Mouse (Mus musculus) intestine, postnatal 0 days (tissue): ENCODE measurements around the gene Angptl8. TPM values are rescaled to one million over a fixed set of nuclear protein-coding genes. Genes with fewer than 3 reads are reported as not detected.
A peak's percentile ranks its signal among the peaks of the same experiment; 100 is the strongest.

Experiments used
- ATAC-seq: fragments of 200-750 bp; cut with Nextera tagmentation; 2 replicates; pipeline ENCODE4 v1.8.0; 2017; ENCODE audit warnings: mild to moderate bottlenecking, moderate TSS enrichment, moderate library complexity
- H3K27ac ChIP-seq: fragments of 300-500 bp; sonication (generic); 2 replicates; pipeline ENCODE4 v1.5.1; 2014; ENCODE audit warnings: mild to moderate bottlenecking, low read depth, low read length, moderate library complexity
- H3K27me3 ChIP-seq: fragments of 300-500 bp; sonication (generic); replicated peaks from 2 replicates; pipeline ENCODE4 v1.6.1; 2014; ENCODE audit warnings: low read length, mixed read lengths; ENCODE audit not compliant: control insufficient read depth, insufficient read depth
- H3K36me3 ChIP-seq: fragments of 300-500 bp; sonication (generic); 2 replicates; pipeline ENCODE4 v1.6.1; 2014; ENCODE audit warnings: mild to moderate bottlenecking, moderate library complexity; ENCODE audit not compliant: control insufficient read depth, insufficient read depth
- H3K4me1 ChIP-seq: fragments of 300-500 bp; sonication (generic); replicated peaks from 2 replicates; pipeline ENCODE4 v1.6.1; 2014; ENCODE audit warnings: antibody characterized with exemption, low read length, mixed read lengths; ENCODE audit not compliant: control insufficient read depth, insufficient read depth
- H3K4me2 ChIP-seq: fragments of 300-500 bp; sonication (generic); replicated peaks from 2 replicates; pipeline ENCODE4 v1.6.1; 2014; ENCODE audit warnings: low read depth, mild to moderate bottlenecking, moderate library complexity
- H3K4me3 ChIP-seq: fragments of 300-500 bp; sonication (generic); 2 replicates; pipeline ENCODE4 v1.5.1; 2014; ENCODE audit warnings: low read depth, low read length
- H3K9ac ChIP-seq: fragments of 300-500 bp; sonication (generic); 2 replicates; pipeline ENCODE4 v1.6.1; 2014; ENCODE audit warnings: mild to moderate bottlenecking, low read depth, low read length
- H3K9me3 ChIP-seq: fragments of 300-500 bp; sonication (generic); 2 replicates; pipeline ENCODE4 v1.6.1; 2016; ENCODE audit warnings: mixed run types; ENCODE audit not compliant: control insufficient read depth
- CTCF ChIP-seq: sonication (generic); IDR thresholded peaks from 2 replicates; pipeline ENCODE4 v1.5.1; 2016; ENCODE audit warnings: low read depth, mild to moderate bottlenecking, control low read depth, antibody characterized with exemption, moderate library complexity
- WGBS: fragments of 180-500 bp; shearing (Covaris S2); extraction: QIAGEN DNeasy Blood & Tissue Kit; methylation state at CpG from one replicate; pipeline ENCODE4 v1.1.7; 2014; 5-methylcytosine and 5-hydroxymethylcytosine counted together
- polyA plus RNA-seq: library from polyadenylated mRNA; unstranded; fragments of >200 nt; fragmentation: Nextera tagmentation; extraction: Ambion mirVana; gene quantifications from 2 replicates; pipeline ENCODE4 v1.2.1, GENCODE M21; 2015

Angptl8 gene
- polyA plus RNA-seq, 1 experiment from 2014 or later = 15.9 TPM

- peak overlapping the region; percentile 67 for H3K9ac ChIP-seq
- peak overlapping the region; percentile 97 for H3K4me2 ChIP-seq
- ATAC-seq = peak; percentile 38
- H3K9me3 ChIP-seq = no peaks in the 10 kb centered on the region
- TF ChIP-seq CTCF = no peak
- H3K4me3 ChIP-seq = peak overlapping the region; percentile 77
- under 1% methylated on average over 25 of the region's 26 CpGs for WGBS
- peak overlapping the region; percentile 71 for H3K27ac ChIP-seq
- H3K36me3 ChIP-seq = peaks cover 50% of the 10 kb centered on the region
- H3K27me3 ChIP-seq = no peaks in the 10 kb centered on the region
- no peaks in the 10 kb centered on the region for H3K4me1 ChIP-seq
Observed at GRCm38 (mm10) chr9:21797921-21798344, 37.4 kb upstream of the Angptl8 start.

GRCm38 (mm10) chr9:21798345-21799009 lies 36.8 kb upstream of the Angptl8 start, which contains the start of gene Kank2:
TSS of gene Kank2 (minus strand) at chr9:21798744.
- TF ChIP-seq CTCF = peak; percentile 10; the same call in 1 of the 2 replicates
- under 1% methylated on average over 50 of the region's 52 CpGs for WGBS
- Histone ChIP-seq H3K4me2 (peak within 1 kb of the TSS; percentile 97), H3K4me1 (no peaks in the 10 kb centered on the region), H3K27ac (peak within 1 kb of the TSS; percentile 71), H3K4me3 (peak within 1 kb of the TSS; percentile 77), H3K36me3 (peaks cover 49% of the 10 kb centered on the region), H3K27me3 (no peaks in the 10 kb centered on the region), H3K9ac (peak within 1 kb of the TSS; percentile 67), H3K9me3 (no peaks in the 10 kb centered on the region)
- ATAC-seq = peak; percentile 80

GRCm38 (mm10) chr9:21799010-21799350 lies 36.3 kb upstream of the Angptl8 start:
- H3K9ac ChIP-seq = no peak overlapping the region
- no peaks in the 10 kb centered on the region for H3K27me3 ChIP-seq
- peak overlapping the region; percentile 77 for H3K4me3 ChIP-seq
- no peak for TF ChIP-seq CTCF
- 23% methylated on average over 3 of the region's 3 CpGs for WGBS
- peak overlapping the region; percentile 97 for H3K4me2 ChIP-seq
- peak overlapping the region; percentile 71; the same call in 1 of the 2 replicates for H3K27ac ChIP-seq
- no peaks in the 10 kb centered on the region for H3K4me1 ChIP-seq
- ATAC-seq = no peak
- H3K9me3 ChIP-seq = no peaks in the 10 kb centered on the region
- peaks cover 44% of the 10 kb centered on the region for H3K36me3 ChIP-seq

GRCm38 (mm10) chr9:21801121-21801520 lies 34.2 kb upstream of the Angptl8 start:
- no peaks in the 10 kb centered on the region for H3K4me1 ChIP-seq
- no peak overlapping the region for H3K9ac ChIP-seq
- no peak overlapping the region for H3K4me3 ChIP-seq
- no peak for ATAC-seq
- no peak for TF ChIP-seq CTCF
- no peaks in the 10 kb centered on the region for H3K27me3 ChIP-seq
- WGBS = 86% methylated on average over 7 of the region's 7 CpGs
- no peak overlapping the region for H3K4me2 ChIP-seq
- peaks cover 26% of the 10 kb centered on the region for H3K36me3 ChIP-seq
- no peak overlapping the region for H3K27ac ChIP-seq
- no peaks in the 10 kb centered on the region for H3K9me3 ChIP-seq

GRCm38 (mm10) chr9:21801591-21801990 lies 33.7 kb upstream of the Angptl8 start:
- H3K4me1 ChIP-seq = no peaks in the 10 kb centered on the region
- no peak overlapping the region for H3K4me3 ChIP-seq
- 95% methylated on average over 7 of the region's 7 CpGs for WGBS
- no peak overlapping the region for H3K9ac ChIP-seq
- H3K36me3 ChIP-seq = peaks cover 26% of the 10 kb centered on the region
- no peak for ATAC-seq
- H3K4me2 ChIP-seq = no peak overlapping the region
- H3K9me3 ChIP-seq = no peaks in the 10 kb centered on the region
- TF ChIP-seq CTCF = no peak
- H3K27ac ChIP-seq = no peak overlapping the region
- no peaks in the 10 kb centered on the region for H3K27me3 ChIP-seq

- no peak overlapping the region for H3K9ac ChIP-seq
- H3K27me3 ChIP-seq = no peaks in the 10 kb centered on the region
- peaks cover 26% of the 10 kb centered on the region for H3K36me3 ChIP-seq
- H3K27ac ChIP-seq = no peak overlapping the region
- H3K9me3 ChIP-seq = no peaks in the 10 kb centered on the region
- H3K4me1 ChIP-seq = no peaks in the 10 kb centered on the region
- peak; percentile 97 for TF ChIP-seq CTCF
- no peak overlapping the region for H3K4me3 ChIP-seq
- peak; percentile 81 for ATAC-seq
- 37% methylated on average over 13 of the region's 13 CpGs for WGBS
- H3K4me2 ChIP-seq = no peak overlapping the region
Observed at GRCm38 (mm10) chr9:21803986-21804644, 31.2 kb upstream of the Angptl8 start.
